Mouse (Mus musculus) thymus, adult 18-20 months (tissue): ENCODE results near the gene Cct2.

Experiments
- DNase-seq, 2 experiments: peaks; one replicate each; pipeline ENCODE4 v3.0.0; 2022; ENCODE audit warnings: mixed read lengths in 2 of 2

Gene Cct2

DNA sequence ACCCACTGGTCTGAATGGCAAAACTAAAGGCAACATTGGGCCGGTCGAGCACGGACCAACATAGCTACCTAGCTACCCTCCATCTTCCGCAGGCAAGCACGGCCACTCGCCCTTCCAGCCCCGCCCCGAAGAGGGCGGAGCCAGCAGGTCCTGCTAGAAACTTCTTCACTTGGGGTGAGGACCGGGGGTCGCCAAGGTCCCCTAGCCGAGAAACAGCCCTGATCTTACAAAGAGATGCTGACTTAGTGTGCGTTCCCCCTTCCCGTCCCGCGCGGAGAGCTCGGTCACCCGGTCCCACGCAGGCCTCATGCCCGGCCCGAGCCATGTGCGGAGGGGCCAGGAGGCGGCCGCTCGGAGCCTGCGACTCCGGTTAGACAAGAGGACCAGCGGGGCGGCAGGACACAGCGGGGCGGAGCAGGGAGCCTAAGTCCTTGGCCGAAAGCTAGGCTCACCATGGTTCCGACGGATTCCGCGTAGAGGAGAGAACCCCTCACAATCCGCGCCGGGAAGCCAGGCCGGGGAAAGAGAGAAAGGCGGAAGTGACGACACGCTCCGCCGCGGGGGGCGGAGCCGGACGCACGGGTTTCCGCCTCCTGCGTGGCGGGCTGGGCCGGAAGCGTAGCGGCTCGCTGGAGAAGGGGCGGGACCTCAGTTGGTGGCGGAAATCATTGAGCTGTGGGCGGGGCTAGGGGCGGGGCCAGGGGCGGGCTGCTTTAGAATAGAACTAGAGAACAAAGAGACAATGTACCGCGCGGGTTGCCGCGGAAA, at the start of gene Cct2:
Cct2 (minus strand) TSS at position 561 of the 768 bp plus-strand sequence.
- peak; percentile 84 to 85 for DNase-seq

DNA sequence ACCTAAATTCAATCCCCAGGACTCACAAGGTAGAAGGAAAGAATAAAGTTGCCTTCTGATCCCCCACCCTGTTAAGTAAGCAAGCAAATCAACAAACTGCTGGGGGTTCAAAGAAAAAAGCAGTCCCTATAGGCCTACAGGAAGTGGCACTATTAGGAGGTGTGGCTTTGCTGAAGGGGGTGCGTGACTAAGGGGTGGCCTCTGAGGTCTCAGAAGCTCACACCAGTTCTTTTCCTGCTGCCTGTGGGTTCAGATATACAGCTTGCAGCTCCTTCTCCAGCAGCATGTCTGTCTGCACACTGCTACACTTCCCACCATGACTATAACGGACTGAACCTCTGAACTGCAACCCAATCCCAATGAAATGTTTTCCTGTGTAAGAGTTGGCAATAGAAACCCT, 48.9 kb upstream of the Cct2 start:
- DNase-seq = peak in 1 of 2 experiments; percentile 68

DNA sequence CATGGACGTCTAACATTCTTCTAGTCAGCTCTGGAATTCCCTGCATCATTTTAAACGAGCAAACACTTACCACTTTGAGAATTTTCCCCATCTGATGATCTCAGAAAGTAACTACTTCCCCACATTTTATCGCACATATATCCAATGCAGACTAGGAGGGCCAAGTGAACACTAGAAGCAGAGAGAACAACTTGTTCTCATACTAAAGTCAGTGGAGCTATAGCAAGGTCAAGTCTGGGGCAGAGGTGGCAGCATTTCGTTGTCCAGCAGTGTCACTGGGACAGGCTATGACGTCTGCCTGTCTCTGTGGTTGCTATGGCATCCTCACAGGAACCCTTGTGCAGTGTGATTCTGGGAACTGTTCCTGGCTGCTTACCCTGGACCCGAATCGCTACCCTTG, 47.8 kb upstream of the Cct2 start:
- no peak for DNase-seq

DNA sequence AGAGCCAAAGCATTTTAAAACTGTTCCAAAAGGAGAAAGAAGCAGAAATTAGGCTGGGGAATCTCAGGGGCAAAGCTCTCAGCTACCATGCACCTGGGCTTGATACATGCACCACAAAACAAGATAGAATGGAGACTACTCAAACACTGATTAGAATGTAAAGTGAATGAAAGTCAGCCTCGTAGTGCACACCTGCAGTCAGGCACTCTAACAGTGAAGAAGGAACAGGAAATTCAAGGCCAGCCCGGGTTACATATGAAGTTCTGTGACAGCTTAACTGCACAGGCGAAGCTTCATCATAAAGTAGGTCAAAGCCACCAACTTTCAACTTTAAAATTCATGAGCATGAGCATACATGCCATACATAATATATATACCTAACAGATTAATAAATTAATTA, 46.7 kb upstream of the Cct2 start:
- peak; percentile 39 to 74 for DNase-seq

DNA sequence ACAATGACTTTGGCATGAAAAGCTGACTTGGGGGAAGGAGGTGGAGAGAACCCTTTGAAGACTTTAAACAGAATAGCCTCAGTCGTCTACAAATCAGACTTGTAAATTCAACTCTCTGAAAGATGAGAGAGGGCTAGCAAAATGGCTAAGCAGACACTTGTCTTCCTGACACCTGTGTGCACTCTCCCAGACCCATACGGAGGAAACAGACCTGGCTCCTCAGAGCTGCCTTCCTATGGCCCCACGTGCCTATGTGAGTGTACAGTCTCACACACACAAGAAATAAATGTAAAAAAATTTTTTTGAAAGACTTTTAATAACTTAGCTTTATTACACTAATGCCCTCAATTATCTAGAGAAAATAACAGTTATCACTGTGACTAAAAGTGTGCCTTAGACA, 43.1 kb upstream of the Cct2 start:
- peak in 1 of 2 experiments; percentile 19 for DNase-seq

DNA sequence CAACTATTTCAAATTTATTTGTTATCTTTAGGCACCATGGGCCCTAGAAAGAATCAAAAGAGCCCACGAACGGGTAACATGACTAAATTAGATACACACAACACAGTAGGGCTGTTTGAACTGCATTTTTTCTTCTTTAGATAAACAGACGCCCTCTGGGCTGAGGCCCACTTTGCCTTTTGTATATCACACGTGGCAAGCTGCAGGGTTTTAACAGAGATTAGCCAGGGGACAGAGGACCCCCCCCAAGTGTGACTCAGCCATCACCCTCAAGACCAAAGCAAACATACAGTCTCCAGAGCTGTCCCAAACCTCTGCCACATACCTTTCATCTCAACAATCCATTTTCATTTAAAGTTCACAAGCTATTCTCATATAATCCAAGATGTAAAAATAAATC, 42.6 kb upstream of the Cct2 start:
- DNase-seq = no peak

DNA sequence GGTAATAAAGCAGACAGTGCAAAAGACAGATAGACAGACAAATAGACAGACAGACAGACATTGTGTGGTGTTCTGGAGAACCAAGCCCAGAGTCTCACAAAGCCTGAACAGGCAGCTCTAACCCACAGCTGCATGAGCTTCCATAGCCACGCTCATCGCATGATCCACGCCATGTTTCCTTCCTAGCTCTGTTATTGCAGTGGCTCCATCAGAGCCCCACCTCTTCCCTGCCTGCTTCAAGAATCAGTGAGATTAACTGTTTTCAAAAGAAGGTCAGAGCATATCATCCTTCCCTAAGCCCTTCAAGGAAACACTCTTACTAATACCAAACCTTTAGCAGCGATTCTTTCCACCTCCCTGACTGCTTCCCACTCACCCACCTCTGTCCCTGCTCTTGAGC, 41.4 kb upstream of the Cct2 start:
- no peak for DNase-seq

DNA sequence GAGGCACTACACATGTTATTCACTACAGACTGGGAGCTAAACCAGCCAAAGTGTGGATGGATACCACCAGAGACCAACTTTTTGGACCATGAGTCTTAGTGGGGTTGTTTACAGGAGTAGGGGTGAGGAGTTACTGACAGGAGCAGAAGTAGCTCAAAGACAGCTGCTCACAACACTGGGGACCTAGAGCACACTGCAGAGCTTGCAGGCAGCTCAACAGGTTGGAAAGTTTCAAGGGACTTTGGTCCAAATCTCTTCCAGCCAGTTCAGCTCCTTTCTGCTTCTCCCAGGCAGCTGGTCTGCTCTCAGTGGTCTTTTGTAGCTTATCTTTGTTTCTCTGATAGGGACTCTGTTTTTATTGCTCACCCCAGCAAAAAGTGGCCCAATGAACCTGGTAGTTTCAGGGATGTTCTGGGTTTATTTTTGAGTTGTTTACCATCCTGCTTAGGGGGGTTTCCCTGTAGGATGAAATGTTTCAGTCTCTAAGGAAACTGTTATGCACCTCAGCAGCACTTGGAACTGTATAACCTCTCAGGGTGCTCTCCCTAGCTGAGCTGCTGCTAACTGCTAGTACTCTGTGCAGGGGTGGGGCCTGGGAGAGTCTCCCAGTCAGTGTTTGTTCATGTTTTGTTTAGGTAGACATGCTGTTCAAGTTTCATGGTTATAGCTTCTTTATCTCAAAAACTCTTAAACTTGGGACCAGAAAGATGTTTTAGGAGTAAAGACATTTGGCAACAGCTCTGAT, 40.4 kb upstream of the Cct2 start:
- DNase-seq = no peak

DNA sequence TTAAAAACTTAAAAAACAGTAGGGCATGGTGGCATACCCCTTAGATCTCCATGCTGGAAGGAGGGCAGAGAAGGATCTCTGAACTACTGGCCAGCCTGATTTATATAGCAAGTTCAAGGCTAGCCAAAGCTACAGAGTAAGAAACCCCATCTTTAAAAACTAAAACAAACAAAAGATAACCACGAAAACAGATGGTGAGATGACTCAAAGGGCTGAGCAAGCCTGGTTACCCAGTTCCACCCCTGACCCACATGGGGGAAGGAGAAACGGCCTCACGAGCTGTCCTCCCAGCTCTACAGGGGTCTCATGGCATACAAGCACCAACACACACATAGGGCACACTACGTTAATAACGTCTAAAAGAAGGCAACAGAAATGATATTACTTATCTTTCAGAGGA, 36.6 kb upstream of the Cct2 start:
- DNase-seq = no peak

DNA sequence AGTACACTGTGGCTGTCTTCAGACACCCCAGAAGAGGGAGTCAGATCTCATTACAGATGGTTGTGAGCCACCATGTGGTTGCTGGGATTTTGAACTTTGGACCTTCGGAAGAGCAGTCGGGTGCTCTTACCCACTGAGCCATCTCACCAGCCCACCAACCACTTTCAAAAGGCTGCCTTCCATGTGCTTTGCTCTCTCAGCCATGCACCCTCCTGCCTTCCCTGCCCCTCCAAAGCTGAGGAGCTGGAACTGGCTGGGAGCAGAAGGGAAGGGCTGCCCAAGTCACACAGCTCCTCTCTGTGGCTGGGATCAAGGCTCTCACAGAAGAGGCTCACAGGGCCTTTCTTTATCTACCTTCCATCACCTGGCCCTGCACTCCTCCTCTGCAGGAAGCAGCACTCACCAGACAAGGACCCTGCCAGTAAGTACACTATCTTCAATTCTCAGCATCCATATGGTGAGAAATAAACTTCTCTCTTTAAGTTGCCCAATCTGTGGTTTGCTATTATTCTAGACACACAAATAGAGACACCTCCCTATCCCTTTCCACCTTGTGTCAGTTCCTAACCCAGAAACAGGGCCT, 33.6 kb upstream of the Cct2 start:
- no peak for DNase-seq

DNA sequence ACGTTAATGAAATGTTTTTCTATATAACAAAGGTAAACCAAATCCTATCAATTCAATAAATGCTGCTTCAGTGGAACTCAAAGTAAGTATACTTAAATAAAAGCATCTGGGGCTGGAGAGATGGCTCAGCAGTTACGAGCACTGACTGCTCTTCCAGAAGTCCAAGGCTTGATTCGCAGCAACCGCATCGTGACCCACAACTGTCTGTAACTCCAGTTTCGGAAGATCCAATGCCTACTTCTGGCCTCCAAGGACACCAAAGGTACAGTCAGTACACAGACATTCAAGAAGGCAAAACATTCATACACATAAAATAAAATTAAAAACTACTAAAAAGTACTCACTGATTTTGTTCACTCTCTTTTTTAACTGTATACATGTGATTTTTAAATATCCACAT, 32.5 kb upstream of the Cct2 start:
- no peak for DNase-seq

DNA sequence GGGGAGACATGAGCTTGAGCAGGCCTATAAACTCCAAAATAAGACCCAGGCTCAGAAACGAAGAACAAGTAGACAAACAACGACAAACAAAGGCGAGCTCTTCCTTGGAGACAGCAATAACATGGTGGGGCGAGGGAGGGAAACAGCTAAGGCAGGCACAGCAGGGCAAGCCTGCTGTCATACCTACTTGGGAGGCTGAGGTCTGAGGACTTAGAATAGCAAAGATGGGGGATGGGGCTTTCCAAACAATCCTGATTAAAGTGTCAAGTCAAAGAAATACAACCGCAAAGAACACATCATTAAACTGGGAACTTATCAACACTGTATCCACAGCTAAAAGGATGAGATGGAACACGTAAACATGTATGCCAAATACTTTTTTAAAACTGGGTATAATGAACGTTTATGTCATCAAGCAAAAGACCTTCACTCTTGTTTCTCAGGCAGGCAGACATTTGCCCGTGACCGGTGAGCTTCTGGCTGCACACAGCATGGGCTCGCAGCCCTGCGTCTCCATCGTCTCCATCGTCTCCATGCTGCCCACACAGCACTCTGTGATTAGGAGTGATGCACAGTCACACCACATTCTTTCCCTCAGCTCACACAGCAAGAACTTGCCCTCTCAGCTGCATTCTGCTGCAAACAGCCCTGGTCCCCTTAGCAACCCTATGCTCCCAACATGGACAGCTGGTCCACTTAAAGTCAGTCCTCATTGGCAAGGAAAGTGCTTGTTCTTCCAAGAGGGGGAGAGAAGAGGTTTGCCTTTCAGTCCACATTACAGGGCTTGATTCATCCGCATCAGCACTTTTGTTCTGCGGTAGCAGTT, 31.1 kb upstream of the Cct2 start:
- no peak for DNase-seq

DNA sequence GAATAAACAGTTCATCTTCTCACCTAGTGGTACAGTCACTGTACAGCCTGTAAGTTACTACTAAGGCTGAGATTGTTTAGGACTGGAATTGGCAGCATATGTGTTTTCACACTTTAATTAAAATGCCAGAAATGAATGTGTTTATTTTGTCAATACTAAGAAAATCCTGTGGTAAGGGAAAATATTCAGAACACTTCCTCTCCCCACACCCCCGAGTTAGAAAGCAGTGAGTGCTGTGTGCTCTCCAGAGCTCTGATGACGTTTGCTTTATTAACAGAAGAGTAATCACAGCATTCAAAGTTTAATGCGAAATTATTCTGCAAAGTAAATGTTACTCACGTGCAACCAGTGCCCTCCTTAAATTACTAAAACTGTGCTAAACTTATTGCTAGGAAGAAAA, 26.0 kb upstream of the Cct2 start:
- DNase-seq = no peak

DNA sequence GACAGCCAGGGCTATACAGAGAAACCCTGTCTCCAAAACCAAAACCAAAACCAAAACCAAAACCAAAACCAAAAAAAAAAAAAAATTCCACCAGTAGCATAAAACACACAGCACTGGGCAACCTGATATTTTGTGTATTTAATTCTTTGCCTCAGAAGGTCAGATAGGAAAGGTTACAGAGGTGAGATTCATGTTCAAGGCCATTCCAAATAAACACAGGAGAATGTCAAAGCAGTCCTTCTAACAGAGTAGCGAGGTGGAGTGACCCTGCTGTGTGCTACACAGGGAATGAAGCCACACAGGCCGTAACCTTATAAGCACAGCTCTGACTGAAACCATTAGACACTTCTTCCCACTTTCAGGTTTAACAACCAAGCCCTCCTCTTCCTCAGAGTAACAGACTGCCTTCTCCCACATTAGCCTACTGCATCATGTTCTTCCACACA, 18.3 kb upstream of the Cct2 start:
- DNase-seq = no peak

DNA sequence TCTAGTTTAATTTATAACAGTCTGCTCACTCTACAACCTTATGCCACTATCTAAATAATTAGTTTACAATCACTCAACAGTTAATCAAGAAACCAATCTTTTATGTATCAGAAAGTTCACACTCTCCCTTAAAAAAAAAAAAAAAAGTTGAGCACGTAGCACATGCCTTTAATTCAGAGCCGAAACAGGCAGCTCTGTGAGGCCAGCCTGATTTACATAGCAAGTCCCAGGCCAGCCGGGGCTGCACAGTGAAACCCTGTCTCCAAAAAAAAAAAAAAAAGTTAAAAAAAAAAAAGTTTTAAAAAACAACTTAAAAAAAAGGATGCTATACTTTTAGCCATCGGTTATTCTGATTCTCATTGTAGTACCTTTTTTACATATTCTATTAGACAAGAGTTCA, 17.7 kb upstream of the Cct2 start:
- no peak for DNase-seq

DNA sequence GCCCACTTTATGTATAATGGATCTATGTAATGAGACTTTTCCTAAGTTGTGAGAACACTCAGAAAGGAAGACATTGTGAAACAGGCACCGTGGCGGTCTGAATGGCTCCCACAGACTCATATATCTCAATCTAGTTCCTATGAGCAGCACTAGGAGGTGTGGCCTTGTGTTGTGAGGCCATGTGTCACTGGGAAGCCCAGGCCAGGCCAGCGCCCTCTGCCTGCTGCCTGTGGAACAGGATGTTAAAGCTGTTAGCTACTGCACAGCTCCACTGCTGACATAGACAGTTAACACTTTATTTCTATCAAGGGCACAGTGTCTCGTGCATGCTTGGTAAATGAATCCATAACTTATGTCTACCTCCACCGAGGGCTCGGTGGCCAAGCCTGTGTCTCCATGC, 14.7 kb upstream of the Cct2 start:
- peak; percentile 28 to 37 for DNase-seq

DNA sequence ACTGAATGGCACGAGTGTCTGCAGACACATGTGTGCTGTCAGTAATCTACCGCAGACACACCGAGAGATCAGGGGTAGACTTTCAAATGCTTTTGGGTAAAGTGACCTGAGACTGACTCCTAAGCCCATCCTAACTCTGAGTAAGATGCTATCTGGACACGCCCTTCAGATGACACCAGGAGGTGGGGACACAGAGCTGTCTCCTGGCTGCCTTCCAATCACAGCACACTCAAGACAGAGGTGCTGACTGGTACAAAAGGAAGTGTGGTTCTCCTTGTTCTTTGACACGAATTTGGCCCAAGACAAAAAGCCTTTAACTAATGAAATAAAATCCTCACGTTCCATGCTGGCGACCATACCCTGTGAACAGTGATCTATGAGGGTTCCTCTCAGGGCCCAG, 9.6 kb upstream of the Cct2 start:
- no peak for DNase-seq

DNA sequence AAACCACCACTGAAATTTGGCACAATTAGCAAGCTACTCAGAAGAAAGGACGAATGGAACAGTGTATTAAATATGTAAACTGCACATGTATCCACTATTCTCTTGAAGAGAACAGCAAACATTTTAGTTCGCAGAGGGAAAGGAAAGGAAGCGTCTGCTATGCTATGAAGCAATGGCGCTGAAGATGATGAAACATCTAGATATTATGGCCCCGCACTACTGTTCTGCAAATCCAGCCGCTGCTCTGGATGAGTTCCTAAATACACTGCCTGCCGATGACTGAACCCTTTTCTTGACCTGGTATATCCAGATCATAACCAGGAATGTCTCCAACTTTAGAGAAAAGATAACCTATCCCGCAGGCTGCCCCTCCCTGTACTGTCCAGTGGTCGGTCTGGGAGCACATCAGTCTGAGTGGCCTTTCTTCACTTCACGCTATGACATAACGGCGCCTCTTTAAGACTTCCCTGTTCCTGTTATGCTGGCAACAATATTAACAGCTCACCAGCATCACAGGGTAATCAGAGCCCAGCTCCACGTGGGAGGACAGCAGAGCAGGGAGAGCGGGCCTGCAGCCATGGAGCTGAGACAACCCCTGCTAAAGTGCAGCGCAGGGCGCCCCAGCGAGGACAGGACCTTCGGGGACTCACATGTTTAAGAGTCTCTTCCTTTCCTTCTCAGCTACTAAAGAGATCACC, 8.7 kb upstream of the Cct2 start:
- no peak for DNase-seq

DNA sequence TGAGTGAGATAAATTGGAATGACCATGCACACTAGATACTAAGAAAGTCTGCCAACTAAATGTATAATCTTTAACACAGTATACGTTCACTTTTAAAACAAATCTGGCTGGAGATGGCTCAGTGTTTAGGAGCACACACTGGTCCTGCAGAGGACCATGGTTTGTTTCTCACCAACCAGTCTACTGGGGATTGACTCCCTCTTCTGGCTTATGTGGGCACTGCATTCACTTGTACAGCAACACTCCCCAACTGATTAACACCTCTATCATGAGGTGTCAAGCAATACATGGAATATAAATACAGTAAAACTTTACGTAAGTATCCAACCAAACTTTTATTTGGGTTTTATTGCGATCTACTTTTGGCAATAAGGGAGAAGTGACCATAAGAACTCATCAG, 5.5 kb upstream of the Cct2 start:
- DNase-seq = no peak

DNA sequence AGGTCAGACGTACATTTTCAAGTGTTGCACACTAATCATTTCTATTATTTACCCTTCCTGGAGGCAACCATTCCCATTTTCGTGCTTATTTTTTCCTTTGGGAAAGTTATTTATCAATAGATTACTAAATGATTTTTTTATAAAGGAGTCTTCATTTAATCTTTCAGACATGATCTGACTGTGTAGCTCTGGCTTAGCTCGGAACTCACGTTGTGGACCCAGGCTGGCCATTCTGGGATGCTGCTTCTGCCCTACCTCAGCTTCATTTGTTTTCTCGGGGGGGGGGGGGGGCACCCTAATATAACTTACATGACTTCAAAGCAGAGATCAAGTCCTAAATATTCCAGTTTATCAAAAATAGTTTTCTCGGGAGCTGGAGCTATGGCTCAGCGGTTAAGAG, 462 bp upstream of the Cct2 start:
- no peak for DNase-seq

DNA sequence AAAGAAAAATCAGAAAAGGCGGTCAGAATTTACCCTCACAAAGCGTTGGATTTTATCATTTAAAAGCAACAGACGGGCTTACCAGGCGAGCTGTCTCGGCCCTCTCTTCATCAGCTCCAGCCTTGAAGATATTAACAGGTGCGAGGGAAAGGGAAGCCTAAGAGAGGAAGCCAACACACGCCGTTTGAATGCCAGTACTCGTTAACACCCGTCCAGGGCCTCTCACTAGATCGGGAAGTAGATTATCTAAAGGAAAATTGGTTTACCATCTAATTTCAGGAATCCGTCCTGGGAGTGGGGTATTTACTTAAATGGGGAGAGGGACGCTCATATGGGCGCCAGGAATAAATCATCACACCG, 740 bp downstream of the Cct2 start:
- no peak for DNase-seq

DNA sequence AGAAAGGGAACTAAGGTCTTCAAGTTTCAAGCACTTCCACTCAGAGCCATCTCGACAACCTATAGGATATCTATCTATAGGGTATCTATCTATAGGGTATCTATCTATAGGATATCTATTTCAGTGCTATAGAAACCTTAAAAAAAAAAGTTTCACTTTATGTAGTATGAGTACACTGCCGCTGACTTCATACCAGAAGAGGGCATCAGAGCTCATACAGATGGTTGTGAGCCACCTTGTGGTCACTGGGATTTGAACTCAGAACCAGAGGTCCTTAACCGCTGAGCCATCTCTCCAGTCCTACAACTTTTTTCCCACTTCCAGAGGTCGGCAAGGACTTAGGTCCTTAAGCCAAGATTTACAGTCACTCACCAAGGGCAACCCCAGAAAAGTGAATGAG, 7.9 kb downstream of the Cct2 start:
- no peak for DNase-seq
